Mouse (Mus musculus) gastrocnemius, adult 18-20 months (tissue): ENCODE measurements around the gene Zfp287. TPM values are rescaled to one million over a fixed set of nuclear protein-coding genes. Genes with fewer than 3 reads are reported as not detected.
A peak's percentile ranks its signal among the peaks of the same experiment; 100 is the strongest.
"Not testable (repeated sequence)": the region's sequence is repeated elsewhere in the genome, so short reads cannot be mapped to it uniquely, and the experiment has no call there.

Source experiments
- DNase-seq: peaks from one replicate; pipeline ENCODE4 v3.0.0; 2021; ENCODE audit warnings: low spot score
- long read RNA-seq, 2 experiments: library from polyadenylated mRNA; stranded (forward); transcript quantifications; one replicate each; pipeline ENCODE4 v2.0.0; 2021
- total RNA-seq, 2 experiments: library from RNA; stranded (reverse); gene quantifications; 2 replicates each; pipeline ENCODE4 v1.2.3; 2021

The Zfp287 gene
- total RNA-seq: 1 to 10 TPM in 1 of 2 experiments, under 1 TPM in 1; 0.96 to 1.3 TPM
- long read RNA-seq, experiment 1, partial matches to known transcripts: 0 of 1 reads
- long read RNA-seq, experiment 1, other reads (novel, unspliced or antisense): 1 of 1 reads
- long read RNA-seq, experiment 2, partial matches to known transcripts: 0 of 3 reads
- long read RNA-seq, experiment 2, other reads (novel, unspliced or antisense): 3 of 3 reads

DNA sequence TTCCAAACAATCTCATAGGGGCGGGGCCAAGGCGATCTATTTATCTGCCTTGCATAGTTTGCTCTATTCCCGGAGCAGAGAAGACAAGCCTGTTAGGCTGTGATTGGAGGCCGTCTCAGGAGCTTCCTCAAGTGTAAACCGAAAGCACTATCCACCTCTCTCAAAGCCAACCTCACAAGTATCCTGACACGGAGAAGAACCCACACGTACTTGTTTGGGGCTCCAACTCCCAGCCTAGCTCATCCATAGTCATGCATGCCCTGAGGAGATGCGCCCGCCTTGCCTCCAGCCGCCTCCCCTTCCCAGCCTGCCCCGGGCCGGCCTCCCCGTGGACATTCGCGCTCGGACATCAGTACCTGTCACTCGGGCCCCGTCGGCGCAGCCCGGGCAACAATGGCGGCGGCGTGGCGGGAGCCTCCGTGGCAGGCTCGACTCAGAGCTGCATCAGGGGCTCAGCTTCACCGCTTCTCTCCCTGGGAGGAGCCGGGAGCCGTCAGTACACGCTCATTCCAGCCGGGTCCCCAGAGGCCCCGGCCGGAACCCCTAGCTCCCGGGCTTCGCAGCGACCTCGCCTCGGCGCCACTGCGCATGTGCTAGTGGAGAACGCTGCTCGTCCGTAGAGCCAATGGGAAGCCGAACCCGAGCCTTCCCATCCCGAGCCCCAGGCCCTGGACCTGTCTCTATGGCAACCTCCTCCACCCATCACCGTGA is at the start of gene Zfp287:
TSS of gene Zfp287 (minus strand) at position 595 of the 711 bp plus-strand sequence.
- DNase-seq: peak; percentile 79

DNA sequence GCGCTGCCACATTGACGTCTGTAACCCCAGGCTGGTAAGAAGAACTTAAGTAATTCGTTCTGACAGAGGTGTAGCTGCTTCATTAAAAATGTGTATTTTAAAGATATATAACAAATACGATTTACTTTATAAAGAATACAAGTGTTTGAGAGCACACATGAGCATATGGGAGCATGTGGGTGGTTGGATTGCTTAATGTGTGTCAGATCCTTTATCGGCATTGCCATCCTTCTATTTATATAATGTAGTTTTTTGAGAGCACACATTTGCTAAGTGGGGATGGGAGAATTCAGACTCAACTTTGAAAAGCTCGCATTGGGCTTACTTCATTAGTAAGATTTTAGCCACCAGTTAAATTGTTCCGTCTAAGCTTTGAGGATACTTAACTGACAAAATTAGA is 44.8 kb upstream of the Zfp287 start:
- no peak for DNase-seq

DNA sequence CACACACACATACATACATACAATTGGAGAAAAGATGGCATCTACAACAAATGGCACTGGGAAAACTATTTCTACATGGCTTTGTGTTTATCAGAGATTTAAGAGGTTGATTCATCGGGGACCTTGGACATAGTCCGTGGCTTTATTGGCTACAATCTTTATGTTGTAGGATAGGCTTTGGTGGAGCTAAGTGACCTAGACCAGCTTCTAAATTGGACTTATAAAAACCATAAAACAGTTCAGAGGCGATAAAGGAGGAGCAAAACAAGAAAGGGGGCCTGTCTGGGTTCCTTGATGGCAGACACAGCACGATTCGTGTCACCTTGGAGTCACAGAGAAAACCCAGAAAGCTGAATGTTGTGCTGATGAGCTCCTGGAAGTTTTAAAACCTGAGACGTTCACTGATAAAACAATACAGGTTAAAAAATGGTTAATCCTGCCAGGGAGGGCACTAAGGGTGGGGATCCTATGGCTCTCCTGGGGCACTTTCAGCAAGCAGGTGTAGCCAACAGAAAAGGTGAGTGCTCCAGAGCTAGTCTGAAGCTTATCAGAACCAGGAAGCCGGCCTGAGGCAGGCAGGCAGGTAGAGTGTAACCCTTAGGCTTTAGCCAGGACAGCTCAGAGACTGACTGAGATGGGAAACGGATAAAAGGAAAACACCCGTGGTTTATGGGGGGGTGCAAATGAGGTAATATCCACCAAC is 29.2 kb upstream of the Zfp287 start:
- DNase-seq: no peak

DNA sequence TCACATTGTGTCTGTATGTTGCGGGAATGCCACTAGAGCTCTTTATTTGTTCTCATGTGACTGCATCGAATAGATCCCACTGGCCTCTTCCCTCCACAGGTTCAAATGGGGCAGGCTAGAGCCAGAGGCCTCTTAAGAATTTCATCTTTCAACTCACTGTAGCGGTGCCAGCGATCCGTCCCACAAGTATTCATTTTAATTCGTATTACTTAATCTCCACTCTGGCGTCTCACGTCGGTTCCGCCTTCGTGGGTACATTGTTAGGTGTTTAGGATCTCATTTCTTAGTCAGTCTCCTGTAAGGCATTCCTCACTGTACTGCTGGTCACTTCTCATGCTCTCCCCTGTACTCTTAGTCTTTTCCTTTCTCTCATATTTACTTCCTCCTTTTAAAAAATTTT is 26.8 kb upstream of the Zfp287 start:
- DNase-seq: no peak

DNA sequence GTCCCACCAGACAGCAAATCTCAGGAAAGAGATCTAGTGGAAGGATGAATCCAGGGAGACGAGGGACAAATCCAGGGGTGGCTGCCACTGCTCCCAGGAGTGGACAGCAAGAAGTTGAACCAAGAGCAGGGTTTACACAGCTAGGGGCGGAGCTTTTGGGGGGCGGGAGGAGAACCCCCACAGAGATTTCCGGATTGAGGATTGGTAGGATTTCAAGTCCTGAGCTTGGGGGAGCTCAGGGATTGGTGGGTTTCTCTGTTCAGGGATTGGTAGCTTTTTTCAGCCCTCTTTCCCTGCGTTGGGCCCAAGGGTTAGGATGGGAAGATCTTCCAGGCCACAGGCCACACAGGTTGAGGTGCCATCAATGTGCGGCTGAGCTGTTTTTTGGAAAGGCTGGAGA is 26.2 kb upstream of the Zfp287 start:
- DNase-seq: no peak

DNA sequence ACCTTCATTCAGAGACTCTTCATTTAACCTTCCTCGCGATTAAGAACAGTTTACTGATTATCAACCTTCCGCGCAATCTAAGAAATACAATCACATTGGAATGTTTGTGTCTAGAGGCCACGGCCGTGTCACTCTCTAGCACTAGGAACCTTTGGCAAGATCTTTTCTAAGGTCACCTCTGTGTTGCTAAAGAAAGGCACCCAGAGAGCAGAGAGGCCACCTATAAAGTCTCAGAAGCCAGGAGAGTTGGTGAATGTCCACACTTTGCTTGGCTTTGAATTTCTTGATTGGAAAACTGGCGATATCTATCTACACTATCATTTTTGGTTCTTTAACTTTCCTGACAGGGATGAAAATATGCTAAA is 25.4 kb upstream of the Zfp287 start:
- DNase-seq: no peak

DNA sequence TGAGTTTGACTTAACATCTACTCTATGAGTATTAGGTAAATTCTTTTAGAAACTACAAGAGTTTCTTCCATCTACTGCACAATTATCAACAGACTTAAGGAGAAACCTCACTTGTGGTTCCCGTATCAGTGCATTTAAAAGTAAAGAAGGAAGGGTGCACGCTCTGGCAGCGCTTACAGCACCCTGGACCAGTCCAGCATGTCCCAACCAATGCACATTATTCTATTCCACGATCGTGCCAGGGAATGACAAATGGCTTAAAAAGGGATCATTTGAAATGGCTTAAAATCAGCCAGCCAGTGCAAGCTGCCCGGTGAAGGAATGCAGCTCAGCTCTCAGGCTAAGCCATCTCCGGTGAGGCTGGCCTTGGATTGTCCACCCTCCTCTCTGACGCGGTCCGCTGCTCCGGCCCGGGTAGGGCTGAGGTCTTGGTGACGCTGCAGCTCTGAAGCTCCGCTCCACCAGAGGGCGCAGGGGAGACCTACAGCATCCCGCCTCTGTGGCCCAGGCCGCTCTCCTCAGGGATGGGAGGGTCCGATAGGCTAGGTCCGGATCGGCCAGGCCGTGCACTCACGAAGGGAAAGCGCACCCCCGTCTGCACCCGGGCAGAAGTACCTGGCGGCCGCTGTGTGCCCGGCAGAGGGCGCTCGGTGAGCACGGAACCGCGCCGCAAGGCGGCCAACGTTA is 24.9 kb upstream of the Zfp287 start:
- DNase-seq: peak; percentile 97

DNA sequence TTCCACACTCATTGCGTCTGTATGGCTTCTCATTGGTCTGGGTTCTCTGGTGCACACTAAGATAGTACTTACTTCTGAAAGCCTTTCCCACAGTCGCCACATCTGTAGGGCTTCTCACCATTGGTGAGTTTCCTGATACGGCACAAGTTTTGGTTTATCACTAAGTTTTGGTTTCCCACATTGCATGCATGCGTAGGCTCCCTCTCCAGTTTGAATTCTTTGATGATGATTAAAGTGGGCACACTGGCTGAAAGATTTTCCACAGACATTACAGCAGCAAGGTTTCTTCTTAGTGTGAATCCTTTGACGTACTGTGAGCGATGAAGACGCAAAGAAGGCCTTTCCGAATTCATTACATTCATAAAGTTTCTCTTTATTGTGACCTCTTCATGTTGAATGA is 21.1 kb upstream of the Zfp287 start, which contains the start of gene Gm10428:
TSS of gene Gm10428 (plus strand) at position 321 of the 400 bp plus-strand sequence.
- DNase-seq: no peak

DNA sequence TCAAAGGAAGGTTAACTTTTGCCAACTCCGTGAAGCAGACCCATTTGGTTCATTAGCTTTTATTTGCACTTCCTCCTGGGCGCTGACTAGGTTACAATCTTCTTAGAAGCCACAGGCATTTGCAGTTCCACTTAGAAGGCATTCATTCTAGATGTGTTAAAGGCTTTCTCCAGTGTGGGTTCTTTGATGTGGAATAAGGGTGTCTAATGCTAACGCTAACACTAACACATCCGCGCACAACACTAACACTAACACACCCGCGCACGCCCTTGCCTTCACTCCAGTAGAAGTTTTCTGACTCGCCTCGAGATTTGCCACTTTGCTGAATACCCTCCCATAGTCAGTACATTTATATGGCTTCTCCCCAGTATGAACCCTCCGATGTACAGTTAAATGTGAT is 20.5 kb upstream of the Zfp287 start:
- no peak for DNase-seq

DNA sequence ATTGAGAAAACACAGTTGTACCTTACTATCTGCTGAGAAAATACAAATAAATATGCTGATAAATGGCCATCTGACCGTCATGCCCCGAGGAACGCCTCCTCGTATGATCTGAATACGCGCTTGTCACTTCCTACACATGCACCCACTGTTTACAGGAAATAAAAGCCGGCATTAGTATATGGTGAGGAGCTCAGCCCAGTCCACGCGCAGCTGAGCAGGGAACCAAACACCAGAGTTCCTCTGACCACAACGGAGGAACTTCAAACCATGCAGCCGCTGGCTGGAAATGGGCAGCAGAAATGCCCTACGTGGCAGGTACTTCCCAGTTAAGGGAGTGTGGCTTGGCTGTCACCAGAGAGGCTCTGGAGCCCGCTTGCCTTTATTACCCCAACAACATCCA is 17.7 kb upstream of the Zfp287 start:
- DNase-seq: not testable (repeated sequence)

DNA sequence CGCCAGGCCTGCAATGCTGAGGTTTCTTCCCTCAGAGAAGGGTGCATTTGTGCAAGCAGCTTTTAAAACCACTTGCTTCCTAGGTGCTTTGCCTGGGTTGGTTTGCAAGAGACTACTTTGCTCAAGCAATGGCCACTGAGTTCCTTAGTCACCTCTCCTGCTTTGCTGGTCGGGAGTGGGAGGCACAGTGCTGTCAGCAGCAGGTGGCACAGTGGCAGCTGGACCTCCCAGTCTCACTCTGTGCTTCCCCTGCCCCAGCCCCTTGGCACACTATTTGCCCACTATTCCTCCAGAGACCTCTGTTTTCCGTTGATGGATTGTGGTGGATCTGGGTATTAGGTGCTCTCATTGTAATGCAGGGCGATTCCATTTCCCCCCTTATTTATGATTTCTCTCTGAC is 16.4 kb upstream of the Zfp287 start:
- DNase-seq: no peak

DNA sequence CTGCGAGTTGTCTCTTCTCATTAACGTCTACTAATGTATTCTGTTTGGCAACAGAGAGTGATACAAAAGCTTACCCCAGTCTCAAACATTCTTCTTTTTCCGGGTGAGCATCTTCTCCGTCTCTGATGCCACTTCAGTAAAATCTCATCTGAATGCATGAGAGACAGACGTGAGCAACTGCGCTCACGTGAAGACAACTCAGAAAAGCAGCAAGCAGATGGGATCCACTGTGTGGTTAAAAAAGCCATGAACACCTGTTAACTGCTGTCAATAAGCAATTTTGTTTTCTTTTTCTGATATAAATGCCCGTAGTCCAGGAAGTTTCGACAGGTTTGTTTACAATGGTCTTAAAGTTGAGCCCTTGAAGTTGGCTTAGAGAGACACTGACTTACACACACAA is 15.5 kb upstream of the Zfp287 start:
- DNase-seq: no peak

DNA sequence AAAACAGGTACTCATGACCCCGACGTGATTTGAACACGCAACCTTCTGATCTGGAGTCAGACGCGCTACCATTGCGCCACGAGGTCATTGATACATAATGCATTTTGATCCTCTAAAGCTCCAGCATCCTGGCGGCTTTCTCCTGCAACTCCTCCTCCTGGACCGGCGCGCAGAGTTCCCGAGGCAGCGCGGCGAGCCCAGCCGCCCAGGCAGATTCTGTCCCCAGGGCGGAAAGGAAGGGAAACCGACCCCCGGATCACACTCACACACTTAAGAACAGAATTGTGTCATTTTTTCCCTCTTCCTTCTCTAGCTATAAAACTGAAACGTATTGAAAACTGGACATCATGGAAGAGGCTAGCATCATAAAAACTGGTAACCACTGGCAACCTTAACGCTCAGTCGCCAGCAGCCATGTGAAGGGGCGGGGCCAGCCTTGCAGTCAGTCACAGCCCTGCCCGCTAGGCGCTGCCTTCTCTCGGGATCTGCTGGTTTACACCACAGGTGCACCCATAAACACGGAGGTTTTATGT is 14.4 kb upstream of the Zfp287 start:
- peak; percentile 59 for DNase-seq

DNA sequence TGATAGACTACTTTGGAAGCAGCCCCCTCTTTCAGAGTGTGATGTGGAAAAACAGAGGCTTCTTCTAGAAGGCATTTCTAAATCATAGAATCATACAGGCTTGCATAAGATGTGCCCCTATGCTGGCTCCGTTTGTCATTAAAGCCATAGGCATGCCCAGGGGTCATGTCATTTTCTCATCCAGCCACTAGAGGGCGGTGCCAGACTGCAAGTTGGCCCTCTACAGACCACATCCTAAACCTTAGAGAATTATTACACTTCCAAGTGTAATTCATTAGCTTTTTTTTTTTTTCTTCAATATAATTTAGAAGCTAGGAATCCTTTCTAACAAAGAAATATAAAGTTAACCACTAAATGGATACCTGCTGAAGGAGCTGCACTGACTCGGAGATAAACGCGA is 12.4 kb upstream of the Zfp287 start:
- peak; percentile 70 for DNase-seq

DNA sequence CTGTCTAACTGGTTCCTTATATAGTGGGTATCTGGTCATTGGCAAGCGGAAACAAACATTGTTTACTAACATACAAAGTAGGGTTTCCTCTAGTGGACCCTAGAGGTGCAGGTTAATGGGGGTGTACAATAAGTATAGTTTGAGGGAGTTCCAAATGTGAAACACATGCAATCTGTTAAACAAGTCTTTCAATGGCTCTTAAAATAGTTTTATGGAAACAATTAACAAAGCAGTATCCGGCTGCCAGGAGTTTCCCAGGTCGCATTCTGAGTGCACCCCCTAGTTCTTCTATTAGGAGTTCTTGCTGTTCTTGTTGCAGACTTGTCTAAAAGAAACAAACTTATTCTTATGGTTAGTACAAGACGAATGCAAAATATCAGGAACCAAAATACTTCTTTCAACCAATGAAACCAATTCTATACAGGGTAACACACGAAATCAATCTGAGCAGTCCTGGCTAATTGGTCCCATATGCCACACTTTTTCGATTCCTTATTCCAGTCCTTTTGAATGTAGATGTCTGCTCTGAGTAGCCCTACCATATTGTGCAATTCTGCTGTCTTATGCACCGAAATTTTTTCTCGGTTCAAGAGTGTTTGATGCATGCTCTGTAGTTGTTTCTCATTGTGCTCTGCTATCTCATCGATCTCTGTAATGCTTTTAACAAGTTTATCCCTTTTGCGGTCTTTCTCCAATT is 10.7 kb upstream of the Zfp287 start:
- no peak for DNase-seq

DNA sequence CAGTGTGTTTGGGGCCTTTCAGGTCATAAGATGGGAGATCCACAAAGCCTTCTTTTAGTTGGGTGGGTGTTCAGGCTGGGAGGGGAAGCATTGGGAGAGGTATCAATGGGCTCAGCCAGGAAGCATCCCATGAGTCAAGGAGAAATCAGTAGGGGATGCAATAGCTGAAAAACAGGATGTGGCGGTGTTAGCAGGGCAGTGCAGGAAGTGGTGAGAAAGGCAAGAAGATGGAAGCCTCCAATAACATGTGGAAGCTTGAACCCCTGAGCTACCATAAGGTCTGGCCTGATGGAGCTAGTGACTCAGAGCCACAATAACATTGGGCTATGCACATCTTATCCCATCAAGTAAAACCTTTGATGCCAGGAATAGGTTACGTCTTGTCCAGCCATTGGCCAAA is 9.5 kb upstream of the Zfp287 start:
- DNase-seq: no peak

DNA sequence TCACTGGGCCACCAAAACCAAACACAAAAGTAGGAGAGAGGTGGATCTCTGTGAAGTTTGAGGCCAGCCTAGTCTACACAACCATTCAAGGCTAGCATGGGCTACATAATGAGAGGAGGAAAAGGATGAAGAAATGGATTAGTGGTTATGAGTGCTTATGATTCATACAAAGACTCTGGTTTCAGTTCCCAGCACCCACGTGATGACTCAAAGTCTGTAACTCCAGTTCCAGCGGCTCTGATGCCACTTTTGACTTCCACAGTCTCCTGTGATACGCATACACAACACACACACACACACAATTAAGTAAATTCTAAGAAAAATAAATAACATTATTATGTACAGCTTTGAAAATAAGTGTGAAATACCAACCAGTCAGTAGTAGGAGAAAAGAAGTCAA is 960 bp upstream of the Zfp287 start:
- DNase-seq: no peak

DNA sequence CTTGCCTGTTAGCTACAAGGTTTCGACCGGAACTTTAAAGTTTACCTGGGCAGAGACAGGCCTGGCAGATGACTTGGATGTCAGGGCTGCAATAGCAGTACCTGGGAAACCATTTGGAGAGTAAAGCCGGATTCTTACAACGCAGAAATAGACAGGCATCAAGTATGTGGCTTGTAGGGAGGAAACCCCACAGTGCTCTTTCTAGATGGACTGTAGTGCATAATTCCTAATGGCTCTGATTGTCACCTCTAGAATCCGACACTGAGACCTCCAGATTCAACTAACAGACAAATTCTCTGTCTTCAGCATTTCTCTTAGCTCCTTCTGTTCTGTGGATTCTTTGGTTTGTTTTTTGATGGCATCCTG is 300 bp upstream of the Zfp287 start:
- DNase-seq: no peak

DNA sequence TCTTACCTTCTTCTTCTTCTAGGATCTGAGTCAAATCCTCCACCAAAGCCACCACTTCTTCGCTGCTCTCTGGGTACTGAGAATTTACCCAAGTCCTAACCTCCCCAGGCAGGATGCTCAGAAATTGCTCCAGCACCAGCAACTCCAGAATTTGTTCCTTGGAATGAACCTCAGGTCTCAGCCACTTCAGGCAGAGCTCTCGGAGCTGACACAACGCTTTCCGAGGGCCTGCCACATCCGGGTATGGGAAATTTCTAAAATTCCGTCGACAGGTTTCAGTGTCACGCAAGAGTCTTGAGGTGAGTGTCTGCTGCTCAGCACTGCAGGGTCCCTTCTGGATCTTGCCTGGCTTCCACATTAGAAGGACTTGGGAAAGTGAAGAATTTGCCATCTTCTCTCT is 3.4 kb downstream of the Zfp287 start:
- no peak for DNase-seq

DNA sequence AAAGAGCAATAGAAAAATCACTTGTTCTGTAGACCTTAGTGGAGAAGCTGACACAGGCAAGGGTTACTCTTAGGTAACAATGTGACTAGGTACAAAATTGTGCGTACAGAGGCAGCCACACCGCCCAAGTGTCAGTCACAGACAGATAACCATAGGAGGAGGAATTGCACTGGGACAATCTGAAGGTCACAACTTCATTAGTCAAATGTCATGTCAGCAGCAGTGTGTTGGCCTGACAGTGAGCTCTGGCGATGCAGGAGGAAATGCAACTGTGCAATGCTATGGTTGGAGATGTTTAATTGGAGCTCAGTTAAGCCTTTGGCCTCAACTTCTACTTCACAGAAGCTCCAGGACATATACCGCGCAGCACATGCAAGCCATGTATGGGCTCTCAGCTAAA is 21.0 kb downstream of the Zfp287 start:
- DNase-seq: no peak

DNA sequence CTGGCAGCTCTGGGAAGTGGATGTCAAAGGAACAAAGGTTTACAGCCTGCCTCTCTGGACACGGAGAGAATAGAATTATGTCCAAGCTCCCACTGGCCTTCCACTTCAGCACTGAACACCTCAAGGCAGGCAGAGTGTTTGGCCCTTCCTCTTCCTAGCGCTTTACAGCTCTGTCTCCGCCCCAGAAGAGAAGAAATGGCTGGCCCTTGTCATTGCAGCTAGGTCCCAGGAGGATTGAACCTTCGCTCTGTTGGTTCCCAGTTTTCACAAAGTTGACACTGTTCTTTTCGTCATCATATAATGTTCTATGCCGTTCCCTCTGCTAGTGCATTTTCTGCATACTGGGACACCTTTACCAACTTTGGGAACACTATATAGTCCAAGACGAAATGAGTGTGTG is 23.5 kb downstream of the Zfp287 start:
- DNase-seq: no peak

DNA sequence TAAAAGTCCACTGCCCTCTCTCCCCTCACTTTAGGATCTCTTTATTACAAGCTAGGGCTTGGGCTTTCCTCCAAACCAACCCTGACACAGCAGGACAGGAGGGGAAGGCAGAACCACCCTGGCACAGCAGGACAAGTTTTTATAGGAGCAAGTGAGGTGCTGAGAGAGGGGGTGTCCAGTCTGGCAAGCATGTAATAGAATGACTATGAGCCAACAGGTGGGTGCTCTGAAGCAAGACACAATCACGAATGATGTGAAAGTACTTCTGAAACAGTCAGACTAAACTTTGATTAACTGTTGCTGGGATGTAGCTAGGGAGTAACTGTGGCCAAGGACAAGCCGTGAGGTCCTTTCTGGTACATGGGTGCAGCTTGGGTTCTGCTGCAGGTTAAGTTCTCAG is 25.6 kb downstream of the Zfp287 start:
- no peak for DNase-seq
